Mouse (Mus musculus) urinary bladder, postnatal 36 days (tissue): Measurements from ENCODE around the gene Rufy2.
A peak's percentile ranks its signal among the peaks of the same experiment; 100 is the strongest.

Experiments used
- DNase-seq, 2 experiments: peaks; one replicate each; pipeline ENCODE4 v3.0.0; 2022; ENCODE audit warnings: low spot score in 2 of 2, mixed read lengths in 1 of 2

The Rufy2 gene

DNA sequence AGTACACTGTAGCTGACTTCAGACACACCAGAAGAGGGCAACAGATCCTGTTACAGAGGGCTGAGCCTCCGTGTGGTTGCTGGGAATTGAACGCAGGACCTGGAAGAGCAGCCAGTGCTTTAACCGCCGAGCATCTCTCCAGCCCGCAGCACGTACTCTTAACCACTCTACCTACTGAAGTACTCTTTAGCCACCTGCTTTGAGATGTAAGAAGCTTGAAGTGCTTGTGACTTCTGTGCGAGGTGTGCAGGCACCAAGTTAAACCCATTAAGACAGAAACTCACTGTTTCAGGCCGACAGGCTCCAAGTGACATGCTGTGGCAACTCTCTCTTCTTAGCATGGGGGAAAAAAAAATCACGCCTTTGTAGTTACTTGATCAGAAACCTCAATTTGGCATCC is 34.1 kb downstream of the Rufy2 start:
- no peak for DNase-seq

DNA sequence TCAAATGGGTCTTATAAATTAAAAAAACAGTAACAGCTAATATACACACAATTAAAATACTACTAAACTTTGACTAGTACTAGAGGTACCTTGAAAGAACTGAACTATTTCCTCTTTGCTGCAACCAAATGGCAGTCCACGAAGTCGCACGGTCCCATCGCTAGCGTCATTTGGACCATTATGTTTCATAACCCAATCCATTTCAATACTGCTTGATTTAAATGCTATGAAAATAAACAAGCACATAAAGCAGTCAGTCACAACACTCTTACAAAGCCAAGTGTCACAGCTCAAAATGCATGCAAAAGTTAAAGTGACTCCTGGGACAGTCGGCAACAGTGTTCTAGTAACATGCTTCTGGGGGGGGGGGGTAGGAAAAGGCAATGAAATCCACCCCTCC is 39.3 kb downstream of the Rufy2 start:
- DNase-seq = no peak

DNA sequence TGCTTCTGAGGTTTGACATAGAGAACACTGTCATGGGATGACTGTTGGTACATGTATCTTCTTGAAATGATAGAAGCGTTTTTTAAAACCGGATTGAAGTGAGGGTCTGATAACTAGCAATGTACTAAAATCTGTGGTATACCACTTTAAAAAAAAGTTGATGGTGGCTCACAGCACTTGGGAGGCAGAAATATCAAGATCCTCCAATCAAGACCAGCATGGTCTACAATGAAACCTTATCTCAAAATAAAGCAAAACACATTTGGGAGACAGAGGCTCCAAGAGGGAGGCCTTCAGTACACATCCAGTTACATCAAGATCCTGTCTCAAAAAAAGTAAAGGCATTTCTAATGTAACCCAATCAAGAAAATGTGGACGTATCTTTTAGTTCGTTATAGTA is 41.7 kb downstream of the Rufy2 start:
- no peak for DNase-seq

GRCm38 (mm10) chr10:63022541-63023120 is 42.6 kb downstream of the Rufy2 start:
- peak in 1 of 2 experiments; percentile 23 for DNase-seq

GRCm38 (mm10) chr10:63023121-63023748 is 43.2 kb downstream of the Rufy2 start:
- peak; percentile 45 to 67 for DNase-seq

- DNase-seq = peak; percentile 98
Measured at GRCm38 (mm10) chr10:63023749-63024579, 43.9 kb downstream of the Rufy2 start, which contains the start of the genes Hnrnph3 and Pbld2. TSS of gene Hnrnph3 (minus strand) at chr10:63024217. TSS of gene Pbld2 (plus strand) at chr10:63024315.

DNA sequence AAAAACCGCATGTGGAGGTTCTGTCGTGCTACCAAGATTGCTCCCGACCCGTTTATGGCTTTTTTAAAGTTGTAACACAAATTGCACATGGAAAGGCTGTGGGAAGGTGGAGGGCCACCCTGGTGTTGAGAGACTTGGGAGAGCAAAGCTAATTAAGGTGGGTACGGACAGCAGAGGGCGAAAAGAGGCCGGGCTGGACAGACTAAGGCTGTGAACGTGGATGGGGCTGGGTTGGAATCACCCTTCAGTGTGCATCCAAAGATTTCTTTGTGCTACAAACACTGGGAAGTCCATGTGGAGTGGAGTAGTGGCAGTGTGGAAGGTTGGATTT is 44.5 kb downstream of the Rufy2 start:
- DNase-seq = peak; percentile 66 to 70

GRCm38 (mm10) chr10:63025016-63025415 is 45.0 kb downstream of the Rufy2 start:
- DNase-seq = no peak

DNA sequence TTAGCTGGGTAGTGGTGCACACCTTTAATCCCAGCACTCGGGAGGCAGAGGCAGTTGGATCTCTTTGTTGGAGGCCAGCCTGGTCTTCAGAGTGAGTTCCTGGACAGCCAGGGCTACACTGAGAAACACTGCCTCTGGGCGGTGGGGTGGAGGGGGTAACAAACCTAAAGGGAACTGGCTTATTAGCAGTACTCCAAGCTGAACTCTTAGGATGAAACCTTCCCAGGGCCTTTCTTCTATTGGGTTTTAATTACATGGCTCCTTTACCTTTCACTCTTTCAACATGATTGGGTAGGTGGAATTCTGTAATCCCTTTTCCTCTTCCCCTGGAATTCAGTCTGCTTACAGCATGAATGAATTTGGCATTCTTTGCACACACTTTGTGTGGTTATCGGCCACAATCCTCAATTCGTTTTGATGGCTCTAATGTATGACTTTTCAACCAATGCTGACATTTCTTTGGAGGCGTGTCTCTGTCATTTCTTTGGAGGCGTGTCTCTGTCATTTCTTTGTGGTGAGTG is 45.5 kb downstream of the Rufy2 start:
- no peak for DNase-seq

- DNase-seq = no peak
Measured at GRCm38 (mm10) chr10:63026156-63026794, 46.3 kb downstream of the Rufy2 start.

- DNase-seq = no peak
Measured at GRCm38 (mm10) chr10:63026795-63027160, 46.8 kb downstream of the Rufy2 start.

GRCm38 (mm10) chr10:63027376-63028161 is 47.5 kb downstream of the Rufy2 start:
- no peak for DNase-seq

DNA sequence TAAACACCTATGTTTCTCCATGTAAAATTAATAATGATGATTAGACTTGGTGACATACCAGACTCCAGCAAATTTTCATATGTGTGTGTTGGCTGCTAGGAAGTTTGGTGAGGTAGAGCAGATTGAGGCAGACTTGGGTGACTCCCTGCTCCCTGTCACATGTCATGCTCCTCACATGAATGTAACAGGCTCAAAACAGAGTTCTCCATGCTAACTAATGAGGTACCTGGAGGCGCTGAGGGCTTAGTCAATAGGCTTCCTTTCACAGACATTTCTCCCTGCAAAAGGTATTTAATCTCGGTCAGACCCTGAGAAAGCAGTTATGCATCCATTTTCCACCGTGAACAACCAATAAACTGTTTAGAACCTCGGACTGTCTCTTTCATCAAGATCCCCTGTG is 48.4 kb downstream of the Rufy2 start:
- DNase-seq = no peak

DNA sequence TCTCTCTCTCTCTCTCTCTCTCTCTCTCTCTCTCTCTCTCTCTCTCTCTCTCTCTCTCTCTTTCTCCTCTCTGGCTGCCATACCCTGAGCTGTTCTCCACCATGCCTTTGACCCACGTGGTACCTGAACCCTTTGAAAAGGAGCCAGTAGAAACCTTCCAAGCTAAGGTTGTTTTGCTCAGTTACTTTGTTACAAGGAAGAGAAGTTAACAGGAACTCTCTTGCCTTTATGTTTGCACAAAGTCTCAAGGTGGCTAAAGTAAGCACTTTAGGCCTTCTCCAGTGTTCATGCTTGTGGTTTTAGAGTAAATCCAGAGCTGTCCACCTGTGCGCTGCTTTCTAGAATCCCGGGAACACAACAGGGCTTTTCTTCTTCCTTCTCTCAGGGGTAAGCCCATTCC is 52.2 kb downstream of the Rufy2 start:
- no peak for DNase-seq

DNA sequence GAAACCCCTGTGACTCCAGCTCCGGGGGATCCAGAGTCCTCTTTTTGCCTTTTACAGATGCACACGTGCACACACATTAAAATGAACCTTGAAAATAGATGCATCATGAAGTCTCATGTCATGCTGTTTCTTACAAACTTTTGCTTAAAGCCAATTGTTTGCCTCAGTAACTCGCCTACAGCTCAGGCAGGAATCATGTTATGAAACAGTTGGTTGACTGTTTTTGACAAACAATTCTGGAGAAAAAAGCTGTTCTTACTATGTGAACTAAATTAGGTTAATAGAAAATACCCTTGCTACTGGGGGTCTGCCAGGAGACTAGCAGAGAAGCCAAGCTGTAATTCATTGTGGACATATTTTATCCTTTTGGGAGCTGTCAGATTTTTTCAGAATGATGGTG is 52.9 kb downstream of the Rufy2 start:
- no peak for DNase-seq

- no peak for DNase-seq
Measured at GRCm38 (mm10) chr10:63038571-63039320, 58.7 kb downstream of the Rufy2 start.

- no peak for DNase-seq
Measured at GRCm38 (mm10) chr10:63039867-63040628, 60.0 kb downstream of the Rufy2 start.

GRCm38 (mm10) chr10:63043154-63043553 is 63.1 kb downstream of the Rufy2 start:
- no peak for DNase-seq

GRCm38 (mm10) chr10:63047751-63048150 is 67.7 kb downstream of the Rufy2 start:
- no peak for DNase-seq

DNA sequence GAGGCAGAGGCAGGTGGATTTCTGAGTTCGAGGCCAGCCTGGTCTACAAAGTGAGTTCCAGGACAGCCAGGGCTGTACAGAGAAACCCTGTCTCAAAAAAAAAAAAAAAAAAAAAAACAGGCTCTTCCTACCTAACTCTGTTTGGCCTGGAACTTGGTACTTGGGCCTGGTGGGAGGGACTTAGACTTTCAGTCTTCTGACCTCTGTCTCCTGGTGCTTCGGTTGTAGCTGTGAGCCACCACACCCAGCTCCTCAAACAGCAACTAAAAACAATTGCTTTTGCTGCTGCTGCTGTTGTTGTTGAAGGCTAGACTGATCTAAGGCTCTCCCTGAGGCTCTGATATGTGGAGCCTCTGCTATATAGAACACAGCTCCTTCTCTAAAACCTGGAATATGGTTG is 69.1 kb downstream of the Rufy2 start:
- no peak for DNase-seq
